Mouse (Mus musculus) left cerebral cortex, adult 8-10 months (tissue): ENCODE measurements around the gene Cadm2. TPM values are rescaled to one million over a fixed set of nuclear protein-coding genes. Genes with fewer than 3 reads are reported as not detected.

Experiments used
- DNase-seq, 2 experiments: peaks; one replicate each; pipeline ENCODE4 v3.0.0; 2022; ENCODE audit warnings: low spot score in 2 of 2
- total RNA-seq, 4 experiments: library from RNA; stranded (reverse); gene quantifications; 2 replicates each; pipeline ENCODE4 v1.2.4; 2022

Cadm2 gene
- 100 to 1,000 TPM; 191 to 234 (median 200) TPM for total RNA-seq

- DNase-seq, result peak; percentile 84 to 96
Observed at GRCm38 (mm10) chr16:67620826-67621505, at the start of gene Cadm2. Cadm2 (minus strand) TSS chr16:67620908.

- DNase-seq, result no peak
Observed at GRCm38 (mm10) chr16:67646930-67647329, 26.2 kb upstream of the Cadm2 start.

- no peak for DNase-seq
Observed at GRCm38 (mm10) chr16:67643651-67644050, 22.9 kb upstream of the Cadm2 start.

DNA sequence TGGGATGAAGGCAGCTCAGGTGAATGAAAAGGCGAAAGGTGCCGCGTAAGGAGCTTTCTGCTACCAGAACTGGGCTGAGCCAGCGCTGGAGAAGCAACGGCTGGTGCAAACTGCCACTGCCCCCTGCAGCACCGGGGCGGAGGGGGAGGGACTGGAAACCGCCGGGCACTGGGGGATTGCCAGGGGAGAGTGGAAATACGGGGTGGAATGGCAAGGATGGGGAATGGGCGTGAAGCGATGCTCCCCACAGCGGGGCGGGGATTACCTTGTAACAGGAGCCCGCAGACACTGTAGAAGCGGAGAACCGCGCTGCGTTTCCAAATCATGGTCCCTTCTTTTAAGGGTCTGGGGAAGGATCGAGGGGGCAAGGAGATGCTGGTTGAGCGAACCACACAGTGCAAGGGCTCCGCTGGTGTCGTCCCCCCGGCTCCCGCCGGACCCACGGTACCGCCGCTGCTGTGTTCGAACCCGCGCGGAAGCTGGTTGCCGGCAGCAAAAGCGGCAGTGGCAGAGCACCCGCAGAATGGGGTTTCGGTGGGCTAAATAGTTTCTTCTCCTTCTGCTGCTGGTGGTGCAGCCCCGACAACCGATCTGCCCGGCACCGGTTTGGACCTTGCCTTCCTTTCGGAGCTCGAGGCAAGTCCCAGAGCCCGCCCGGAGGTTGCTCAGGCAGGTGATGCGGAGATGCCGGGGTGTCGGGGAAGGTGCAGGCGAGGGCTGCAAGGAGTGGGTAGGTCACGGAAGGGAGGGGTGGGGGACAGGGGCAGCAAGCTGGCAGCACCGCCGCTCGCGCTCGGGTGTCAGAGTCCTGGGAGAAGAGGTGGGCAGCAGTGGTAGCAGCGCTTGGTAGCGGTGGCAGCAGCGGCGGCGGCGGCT, 564 bp downstream of the Cadm2 start:
- DNase-seq, result peak; percentile 65 to 79

- no peak for DNase-seq
Observed at GRCm38 (mm10) chr16:67619416-67619815, 1.3 kb downstream of the Cadm2 start.

GRCm38 (mm10) chr16:67618817-67619216, 1.9 kb downstream of the Cadm2 start:
- no peak for DNase-seq

DNA sequence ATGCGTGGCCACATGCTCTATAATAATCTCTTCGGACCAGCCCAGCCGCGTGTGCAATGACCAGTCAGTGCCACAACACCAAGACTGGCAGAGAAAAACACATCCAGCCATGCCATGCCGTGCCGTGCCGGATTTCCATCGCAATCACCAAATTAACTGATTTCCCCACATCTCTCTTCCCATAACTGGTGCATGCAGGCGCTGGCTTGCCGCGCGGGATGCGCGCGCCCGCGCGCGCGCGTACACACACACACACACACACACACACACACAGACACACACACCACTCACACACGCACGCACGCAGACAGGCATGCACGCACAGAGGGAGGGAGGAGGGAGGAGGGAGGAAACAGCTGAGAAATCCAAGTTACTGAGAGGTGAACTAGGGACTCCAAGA, 2.9 kb downstream of the Cadm2 start:
- peak in 1 of 2 experiments; percentile 66 for DNase-seq

GRCm38 (mm10) chr16:67617256-67617655, 3.5 kb downstream of the Cadm2 start:
- DNase-seq, result no peak

GRCm38 (mm10) chr16:67613876-67614275, 6.8 kb downstream of the Cadm2 start:
- DNase-seq, result no peak

- DNase-seq, result no peak
Observed at GRCm38 (mm10) chr16:67610904-67611681, 9.6 kb downstream of the Cadm2 start.

GRCm38 (mm10) chr16:67609116-67609515, 11.6 kb downstream of the Cadm2 start:
- DNase-seq, result no peak

GRCm38 (mm10) chr16:67608499-67608898, 12.2 kb downstream of the Cadm2 start:
- no peak for DNase-seq

GRCm38 (mm10) chr16:67605661-67606060, 15.0 kb downstream of the Cadm2 start:
- no peak for DNase-seq

DNA sequence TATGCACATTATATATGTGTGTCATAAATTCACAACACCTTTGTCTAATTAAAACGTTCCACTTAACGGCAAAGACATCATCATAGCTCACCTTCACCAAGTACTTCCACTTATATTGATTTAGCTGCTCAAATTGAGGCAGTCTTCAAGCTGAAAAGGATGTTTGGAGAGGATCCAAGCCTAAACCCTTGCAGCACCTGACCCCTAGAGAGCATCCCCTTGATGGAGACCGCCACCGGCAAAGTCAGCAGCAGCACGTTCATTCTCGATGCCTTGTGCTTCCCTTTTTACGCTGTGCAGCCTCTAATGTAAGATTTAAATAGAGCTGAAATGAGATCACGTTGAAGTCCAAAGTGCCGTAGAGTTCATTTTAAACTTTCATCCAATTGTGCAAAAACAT, 20.7 kb downstream of the Cadm2 start:
- no peak for DNase-seq

DNA sequence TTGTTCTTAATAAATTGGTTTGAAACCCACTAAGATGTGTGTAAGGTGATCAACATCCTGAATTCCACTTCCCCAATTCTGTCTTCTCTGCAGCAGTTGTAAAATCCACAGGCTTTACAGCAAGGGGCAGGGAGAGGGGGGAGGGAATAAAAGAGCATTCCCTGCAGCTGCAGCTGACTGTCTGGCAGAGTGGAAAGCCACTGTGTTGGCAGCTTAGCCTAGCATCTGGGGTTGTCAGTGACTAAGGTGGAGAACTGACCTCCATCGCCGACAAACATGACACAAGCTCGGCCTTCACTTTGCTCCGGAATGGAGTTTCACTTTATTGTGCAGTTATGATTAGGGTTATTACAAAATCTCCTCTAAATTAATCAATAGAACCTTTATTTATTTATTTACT, 21.9 kb downstream of the Cadm2 start:
- DNase-seq, result no peak

DNA sequence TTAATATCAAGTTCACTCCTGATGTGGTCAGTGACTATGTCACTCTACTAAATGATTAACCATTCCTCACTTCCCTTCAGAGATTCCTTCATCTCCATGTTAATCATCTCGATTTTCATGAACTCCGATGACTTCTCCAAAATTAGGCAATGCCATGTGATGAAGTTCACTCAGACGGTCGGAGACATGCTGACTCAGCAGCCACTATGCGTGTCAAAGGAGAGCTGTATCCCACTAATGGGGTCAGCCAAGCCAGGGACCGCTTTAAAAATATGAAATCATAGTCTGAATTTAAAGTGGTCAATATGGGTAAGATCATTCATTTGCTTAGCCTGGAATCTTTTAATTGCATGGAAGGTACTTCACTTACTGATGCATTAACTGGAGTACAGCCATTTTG, 29.7 kb downstream of the Cadm2 start:
- DNase-seq, result no peak

- DNase-seq, result no peak
Observed at GRCm38 (mm10) chr16:67578842-67579517, 41.7 kb downstream of the Cadm2 start.

- no peak for DNase-seq
Observed at GRCm38 (mm10) chr16:67575557-67575956, 45.2 kb downstream of the Cadm2 start.

GRCm38 (mm10) chr16:67526992-67527391, 93.7 kb downstream of the Cadm2 start:
- DNase-seq, result no peak

DNA sequence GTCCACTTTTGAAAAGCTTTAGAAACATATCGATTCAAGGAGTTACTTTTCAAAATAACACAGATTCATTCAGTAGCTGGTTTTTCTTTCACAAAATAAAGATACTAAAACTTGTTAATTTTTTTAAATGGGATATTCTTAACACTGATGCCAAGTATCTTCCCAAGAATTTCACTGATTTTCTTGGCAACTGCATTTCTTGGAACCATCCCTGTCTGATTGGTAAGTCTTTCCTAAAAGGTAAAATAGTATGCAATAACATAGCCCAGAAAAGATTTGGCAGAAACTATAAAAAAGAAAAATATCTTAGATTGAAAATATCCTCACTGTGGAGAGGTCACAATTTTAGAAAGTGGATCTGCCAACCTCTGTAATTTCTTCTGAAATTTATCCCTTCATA, 95.8 kb downstream of the Cadm2 start:
- no peak for DNase-seq

- no peak for DNase-seq
Observed at GRCm38 (mm10) chr16:67518311-67518710, 102.4 kb downstream of the Cadm2 start.
